Mouse (Mus musculus) forebrain, embryonic 13.5 days (tissue): ENCODE measurements around the gene Prkce. TPM values are rescaled to one million over a fixed set of nuclear protein-coding genes. Genes with fewer than 3 reads are reported as not detected.
A peak's percentile ranks its signal among the peaks of the same experiment; 100 is the strongest.

Source experiments
- ATAC-seq: fragments of 200-750 bp; cut with Nextera tagmentation; 2 replicates; pipeline ENCODE4 v1.8.0; 2017
- H3K27ac ChIP-seq: fragments of 300-500 bp; sonication (generic); 2 replicates; pipeline ENCODE4 v1.5.1; 2015; ENCODE audit warnings: inconsistent platforms, mild to moderate bottlenecking, moderate library complexity
- H3K27me3 ChIP-seq: fragments of 300-500 bp; sonication (generic); 2 replicates; pipeline ENCODE4 v1.6.1; 2015; ENCODE audit warnings: mild to moderate bottlenecking, inconsistent platforms
- H3K36me3 ChIP-seq: fragments of 300-500 bp; sonication (generic); 2 replicates; pipeline ENCODE4 v1.6.1; 2015; ENCODE audit warnings: mild to moderate bottlenecking, inconsistent platforms; ENCODE audit not compliant: poor library complexity, severe bottlenecking
- H3K4me1 ChIP-seq: fragments of 300-500 bp; sonication (generic); 2 replicates; pipeline ENCODE4 v1.6.1; 2015; ENCODE audit warnings: inconsistent platforms
- H3K4me2 ChIP-seq: fragments of 300-500 bp; sonication (generic); 2 replicates; pipeline ENCODE4 v1.6.1; 2015; ENCODE audit warnings: inconsistent platforms, mild to moderate bottlenecking, moderate library complexity
- H3K4me3 ChIP-seq: fragments of 300-500 bp; sonication (generic); 2 replicates; pipeline ENCODE4 v1.5.1; 2015; ENCODE audit warnings: mild to moderate bottlenecking, inconsistent platforms
- H3K9ac ChIP-seq: fragments of 300-500 bp; sonication (generic); 2 replicates; pipeline ENCODE4 v1.6.1; 2015; ENCODE audit warnings: mild to moderate bottlenecking, inconsistent platforms
- H3K9me3 ChIP-seq: fragments of 300-500 bp; sonication (generic); replicated peaks from 2 replicates; pipeline ENCODE4 v1.6.1; 2016; ENCODE audit warnings: inconsistent platforms
- WGBS: fragments of 180-500 bp; shearing (Covaris S2); methylation state at CpG from one replicate; pipeline ENCODE4 v1.1.7; 2015; 5-methylcytosine and 5-hydroxymethylcytosine counted together
- polyA plus RNA-seq: library from polyadenylated mRNA; unstranded; fragments of >200 nt; fragmentation: Nextera tagmentation; extraction: Ambion mirVana; gene quantifications from 2 replicates; pipeline ENCODE4 v1.2.1, GENCODE M21; 2015

Gene Prkce
- polyA plus RNA-seq, 1 experiment from 2014 or later = 10.9 TPM

DNA sequence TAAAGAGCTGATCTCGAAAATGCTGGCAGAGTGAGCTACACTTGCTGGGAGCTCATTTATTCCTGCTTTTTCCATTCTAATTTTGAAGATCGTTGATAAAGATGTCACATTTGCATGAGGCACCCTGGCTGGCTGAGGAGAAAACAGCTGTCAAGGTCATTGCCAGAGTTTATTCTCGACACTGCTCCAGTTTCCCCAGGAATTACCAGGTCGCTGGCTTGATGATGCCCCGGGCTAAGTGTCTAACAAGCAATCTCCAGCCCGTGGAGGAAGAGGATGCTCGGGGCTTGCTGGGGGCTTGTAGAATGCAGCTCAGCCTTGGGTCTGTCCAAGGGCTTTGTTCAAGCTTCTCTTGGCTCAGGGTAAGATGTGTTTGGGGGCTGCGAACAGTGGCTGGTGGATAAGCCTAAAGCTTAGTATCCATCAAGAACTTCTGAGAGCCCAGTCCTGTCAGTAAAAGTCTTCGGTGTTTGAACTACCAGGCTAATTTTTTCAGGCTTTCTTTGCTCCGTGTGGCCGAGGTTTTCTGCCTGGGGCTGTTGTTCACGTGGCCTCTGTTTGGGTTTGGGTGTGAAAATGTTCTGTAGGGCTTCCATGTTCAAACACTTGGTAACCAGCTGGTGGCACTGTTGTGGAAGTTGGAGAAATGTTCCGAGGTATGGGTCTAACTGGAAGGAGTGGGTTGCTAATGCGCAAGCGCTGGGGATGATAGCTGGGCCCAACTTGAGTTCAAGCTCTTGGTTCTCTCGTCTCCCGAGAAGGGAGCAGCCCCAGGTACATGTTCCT is 293.3 kb downstream of the Prkce start:
- Histone ChIP-seq H3K4me1 (peaks cover 22% of the 10 kb centered on the region), H3K9me3 (no peaks in the 10 kb centered on the region), H3K9ac (no peak overlapping the region), H3K4me2 (no peak overlapping the region), H3K27me3 (peaks cover 12% of the 10 kb centered on the region), H3K27ac (peak overlapping the region; percentile 21), H3K36me3 (no peaks in the 10 kb centered on the region), H3K4me3 (no peak overlapping the region)
- 70% methylated on average over 17 of the region's 17 CpGs for WGBS
- ATAC-seq = 0 out of 2 replicates have a peak, but pooled peaks have one; percentile 39

DNA sequence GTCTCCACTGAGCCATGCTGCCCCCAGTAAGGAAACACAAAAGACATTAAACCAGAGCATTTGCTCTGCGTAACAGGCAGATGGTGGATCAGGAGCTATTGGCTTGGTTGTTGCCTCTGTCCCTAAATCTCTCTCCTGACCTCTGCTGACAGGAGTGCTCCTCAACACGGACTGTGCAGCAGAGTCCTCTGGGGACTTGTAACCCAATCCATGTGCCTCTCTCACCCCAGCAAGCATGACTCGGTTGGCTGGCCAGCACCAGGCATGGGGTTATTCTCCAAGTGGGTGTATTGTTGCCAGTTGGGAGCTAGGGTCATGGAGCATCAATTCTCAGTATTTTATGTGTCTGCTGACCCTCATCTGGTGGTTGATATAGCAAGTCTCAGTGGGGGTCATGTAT is 295.8 kb downstream of the Prkce start:
- H3K9ac ChIP-seq = no peak overlapping the region
- ATAC-seq = no peak
- H3K27ac ChIP-seq = no peak overlapping the region
- H3K4me3 ChIP-seq = no peak overlapping the region
- H3K4me2 ChIP-seq = no peak overlapping the region
- H3K9me3 ChIP-seq = no peaks in the 10 kb centered on the region
- no peaks in the 10 kb centered on the region for H3K36me3 ChIP-seq
- peaks cover 27% of the 10 kb centered on the region for H3K27me3 ChIP-seq
- peaks cover 36% of the 10 kb centered on the region for H3K4me1 ChIP-seq
- WGBS = 77% methylated on average over 3 of the region's 3 CpGs

DNA sequence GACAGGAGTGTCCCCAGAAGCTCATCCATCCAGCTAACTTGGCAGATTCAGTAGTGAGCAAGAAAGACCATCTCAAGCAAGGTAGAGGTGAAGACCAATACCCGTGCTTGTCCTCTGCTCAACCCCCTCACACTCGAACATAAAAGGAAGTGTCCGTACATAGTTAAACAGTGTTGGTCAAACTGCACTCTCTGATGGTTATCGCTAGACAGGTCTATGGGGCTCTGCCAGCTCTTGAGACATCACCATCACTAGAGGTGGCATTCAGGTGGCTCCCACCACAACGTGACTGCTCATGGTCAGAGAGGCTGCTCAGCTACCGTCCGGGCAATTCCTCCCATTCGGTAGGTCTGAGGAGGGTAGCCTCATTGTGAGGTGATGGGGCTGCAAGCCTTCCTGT is 296.6 kb downstream of the Prkce start:
- H3K27ac ChIP-seq = 0 out of 2 replicates have a peak overlapping the region, but pooled peaks have one; percentile 16
- H3K4me2 ChIP-seq = no peak overlapping the region
- H3K27me3 ChIP-seq = peaks cover 35% of the 10 kb centered on the region
- ATAC-seq = no peak
- H3K9ac ChIP-seq = no peak overlapping the region
- WGBS = 91% methylated on average over 8 of the region's 8 CpGs
- H3K36me3 ChIP-seq = no peaks in the 10 kb centered on the region
- H3K4me3 ChIP-seq = no peak overlapping the region
- peaks cover 42% of the 10 kb centered on the region for H3K4me1 ChIP-seq
- no peaks in the 10 kb centered on the region for H3K9me3 ChIP-seq

DNA sequence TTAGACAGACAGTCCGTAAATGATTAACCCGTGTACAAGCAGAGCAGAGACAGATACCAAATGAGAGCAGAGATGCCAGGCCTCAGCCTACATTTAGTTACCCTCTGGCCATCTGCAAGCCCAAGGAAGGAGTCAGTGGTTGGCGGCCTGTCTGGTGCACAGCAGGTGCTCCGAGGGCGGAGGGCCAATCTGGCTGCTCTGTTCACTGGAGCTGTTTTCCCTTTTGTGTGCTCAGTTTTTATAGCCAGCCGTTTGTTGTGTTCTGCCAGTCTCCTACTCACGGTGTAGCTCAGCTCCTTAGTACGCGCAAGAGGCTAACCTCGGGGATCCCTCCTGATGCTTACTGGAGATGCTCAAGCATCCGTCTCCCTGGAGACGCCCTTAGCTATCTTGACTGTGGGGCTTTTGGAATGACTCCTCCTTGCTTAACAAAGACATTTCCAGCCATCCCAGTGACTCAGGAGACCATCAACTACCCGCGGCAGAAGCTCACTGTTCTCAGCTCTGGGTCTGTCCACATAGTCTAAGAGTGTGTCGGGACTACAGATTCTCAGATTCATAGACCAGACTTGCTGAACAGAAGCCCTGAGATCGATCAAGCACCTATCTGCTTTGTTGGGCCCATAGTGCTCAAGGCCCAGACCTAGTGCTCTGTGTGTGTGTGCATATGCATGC is 297.2 kb downstream of the Prkce start:
- ATAC-seq = peak; percentile 36; the same call in 1 of the 2 replicates

DNA sequence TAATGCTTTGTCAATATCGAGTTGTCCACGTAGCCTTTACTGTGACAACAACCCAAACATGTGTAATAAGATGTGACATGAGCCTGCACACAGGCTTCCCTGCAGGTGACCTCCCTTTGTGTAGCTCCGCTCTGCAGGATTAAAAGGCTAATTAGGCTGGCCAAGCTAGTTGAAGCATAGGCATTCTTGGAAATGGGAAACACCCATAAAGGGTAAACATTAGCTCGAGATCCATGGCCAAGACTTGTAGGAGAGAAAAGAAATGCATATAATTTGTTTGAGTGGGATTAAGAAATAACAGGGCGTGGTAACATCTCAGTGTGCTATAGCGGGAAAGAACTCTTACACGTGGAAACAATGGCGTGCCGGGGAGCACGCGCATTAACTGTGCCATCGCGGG is 298.3 kb downstream of the Prkce start:
- Histone ChIP-seq H3K4me1 (peaks cover 41% of the 10 kb centered on the region), H3K9ac (no peak overlapping the region), H3K4me3 (no peak overlapping the region), H3K4me2 (peak overlapping the region; percentile 37), H3K36me3 (no peaks in the 10 kb centered on the region), H3K27me3 (peaks cover 38% of the 10 kb centered on the region), H3K27ac (no peak overlapping the region), H3K9me3 (no peaks in the 10 kb centered on the region)
- ATAC-seq = peak; percentile 22; the same call in 1 of the 2 replicates
- 2% methylated on average over 13 of the region's 13 CpGs for WGBS

More for the DNA sequence above, 297.2 kb downstream of the Prkce start:
- H3K36me3 ChIP-seq = no peaks in the 10 kb centered on the region
- H3K27me3 ChIP-seq = peaks cover 36% of the 10 kb centered on the region
- no peaks in the 10 kb centered on the region for H3K9me3 ChIP-seq
- WGBS = 44% methylated on average over 16 of the region's 16 CpGs
- peak overlapping the region; percentile 16; the same call in 1 of the 2 replicates for H3K27ac ChIP-seq
- H3K4me1 ChIP-seq = peaks cover 47% of the 10 kb centered on the region
- H3K4me3 ChIP-seq = no peak overlapping the region
- H3K4me2 ChIP-seq = no peak overlapping the region
- no peak overlapping the region for H3K9ac ChIP-seq

DNA sequence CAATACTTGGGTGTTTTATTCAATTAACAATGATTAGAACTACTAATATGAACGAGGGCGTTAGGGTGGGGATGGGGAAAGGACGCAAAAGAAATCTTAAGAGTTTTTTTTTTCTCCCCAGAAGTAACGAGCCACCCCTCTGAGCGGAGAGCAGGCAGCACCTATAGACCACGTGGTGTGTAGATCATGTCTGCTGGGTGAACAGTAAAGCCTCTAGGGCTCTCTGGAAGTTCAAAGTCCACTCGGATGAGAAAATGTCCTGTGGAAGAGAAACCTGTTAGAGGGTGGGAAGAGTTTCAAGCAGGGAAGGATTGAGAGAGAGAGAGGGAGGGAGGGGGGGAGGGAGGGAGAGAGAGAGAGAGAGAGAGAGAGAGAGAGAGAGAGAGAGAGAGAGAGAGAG is 298.8 kb downstream of the Prkce start:
- WGBS = 7% methylated on average over 7 of the region's 7 CpGs
- H3K4me3 ChIP-seq = no peak overlapping the region
- ATAC-seq = no peak
- no peaks in the 10 kb centered on the region for H3K9me3 ChIP-seq
- no peaks in the 10 kb centered on the region for H3K36me3 ChIP-seq
- H3K9ac ChIP-seq = no peak overlapping the region
- peaks cover 40% of the 10 kb centered on the region for H3K4me1 ChIP-seq
- peaks cover 40% of the 10 kb centered on the region for H3K27me3 ChIP-seq
- peak overlapping the region; percentile 37 for H3K4me2 ChIP-seq
- H3K27ac ChIP-seq = no peak overlapping the region

DNA sequence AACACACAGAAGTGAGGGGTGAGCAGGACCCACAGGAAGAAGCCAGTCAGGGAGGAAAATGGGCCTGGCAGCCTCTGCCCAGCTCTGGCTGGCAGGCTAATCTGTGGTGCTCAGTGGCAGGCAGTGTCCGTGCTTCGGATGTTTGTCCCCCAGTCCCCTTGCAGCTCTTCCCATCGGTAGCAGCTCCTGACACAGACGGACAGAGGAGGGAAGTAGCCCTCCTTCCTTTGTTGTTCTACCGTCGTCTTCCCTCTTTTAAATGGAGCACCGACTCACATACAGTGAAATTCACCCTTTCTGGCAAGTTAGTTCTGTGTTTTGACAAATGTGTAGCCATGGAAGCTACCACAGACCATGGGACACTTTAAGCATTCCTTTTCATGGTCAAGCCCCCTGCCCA is 299.3 kb downstream of the Prkce start:
- Histone ChIP-seq H3K9me3 (no peaks in the 10 kb centered on the region), H3K4me2 (peak overlapping the region; percentile 20; the same call in 1 of the 2 replicates), H3K9ac (no peak overlapping the region), H3K4me1 (peaks cover 40% of the 10 kb centered on the region), H3K27me3 (peaks cover 43% of the 10 kb centered on the region), H3K4me3 (no peak overlapping the region), H3K36me3 (no peaks in the 10 kb centered on the region), H3K27ac (no peak overlapping the region)
- ATAC-seq = no peak
- WGBS = 24% methylated on average over 7 of the region's 7 CpGs

DNA sequence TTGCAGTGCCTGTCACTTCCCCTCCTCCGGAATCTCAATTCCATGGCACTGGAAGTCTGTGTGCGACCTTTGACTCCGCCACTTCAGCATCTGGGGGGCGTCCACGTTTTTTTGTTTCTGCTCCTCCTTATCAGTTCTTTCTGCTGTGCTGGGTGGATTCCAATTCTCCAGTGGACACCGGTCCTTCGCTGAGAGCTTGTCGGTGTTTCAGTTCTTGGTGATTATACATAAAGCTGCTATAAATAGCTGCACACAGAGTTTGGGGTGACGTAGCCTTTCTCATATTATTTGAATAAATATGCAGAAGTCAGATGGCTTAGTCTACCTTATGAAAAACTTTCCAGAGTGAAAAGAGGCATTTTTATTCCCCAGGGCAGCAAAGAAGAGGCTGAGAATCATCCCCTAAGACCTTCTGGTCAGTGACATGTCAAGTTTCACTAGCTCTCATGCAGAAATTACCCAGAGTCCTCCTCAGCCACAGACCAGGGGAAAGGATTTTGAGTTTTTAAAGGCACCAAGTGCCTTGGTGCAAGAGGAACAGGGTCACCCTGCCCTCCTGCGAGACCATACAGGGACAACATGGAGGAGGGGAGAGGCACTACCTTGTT is 299.8 kb downstream of the Prkce start:
- Histone ChIP-seq H3K4me1 (peaks cover 40% of the 10 kb centered on the region), H3K9ac (no peak overlapping the region), H3K4me2 (no peak overlapping the region), H3K36me3 (no peaks in the 10 kb centered on the region), H3K27ac (no peak overlapping the region), H3K4me3 (no peak overlapping the region), H3K27me3 (peaks cover 43% of the 10 kb centered on the region), H3K9me3 (no peaks in the 10 kb centered on the region)
- WGBS = 56% methylated on average over 10 of the region's 10 CpGs
- no peak for ATAC-seq

DNA sequence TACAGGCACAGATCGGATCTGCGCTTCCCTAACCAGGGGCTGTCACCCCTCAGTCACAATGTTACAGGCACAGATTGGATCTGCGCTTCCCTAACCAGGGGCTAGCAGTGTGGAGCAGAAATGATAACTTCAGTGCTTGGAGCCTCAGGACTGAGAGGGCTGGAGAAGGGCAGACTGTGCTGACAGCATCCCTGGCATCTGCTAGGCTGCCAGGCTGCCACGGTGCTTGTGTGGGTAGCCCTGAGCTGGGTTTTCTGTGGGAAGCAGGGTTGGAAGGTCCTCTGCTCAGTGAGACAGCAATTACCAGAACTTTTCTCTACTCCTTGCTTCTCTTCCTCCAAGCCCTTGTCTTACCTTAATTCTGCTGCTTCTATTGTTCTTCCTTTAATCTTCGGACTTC is 300.4 kb downstream of the Prkce start:
- H3K27ac ChIP-seq = no peak overlapping the region
- H3K27me3 ChIP-seq = peaks cover 43% of the 10 kb centered on the region
- H3K4me2 ChIP-seq = no peak overlapping the region
- no peak overlapping the region for H3K9ac ChIP-seq
- 54% methylated on average over 5 of the region's 5 CpGs for WGBS
- ATAC-seq = no peak
- peaks cover 40% of the 10 kb centered on the region for H3K4me1 ChIP-seq
- H3K9me3 ChIP-seq = no peaks in the 10 kb centered on the region
- no peaks in the 10 kb centered on the region for H3K36me3 ChIP-seq
- H3K4me3 ChIP-seq = no peak overlapping the region

DNA sequence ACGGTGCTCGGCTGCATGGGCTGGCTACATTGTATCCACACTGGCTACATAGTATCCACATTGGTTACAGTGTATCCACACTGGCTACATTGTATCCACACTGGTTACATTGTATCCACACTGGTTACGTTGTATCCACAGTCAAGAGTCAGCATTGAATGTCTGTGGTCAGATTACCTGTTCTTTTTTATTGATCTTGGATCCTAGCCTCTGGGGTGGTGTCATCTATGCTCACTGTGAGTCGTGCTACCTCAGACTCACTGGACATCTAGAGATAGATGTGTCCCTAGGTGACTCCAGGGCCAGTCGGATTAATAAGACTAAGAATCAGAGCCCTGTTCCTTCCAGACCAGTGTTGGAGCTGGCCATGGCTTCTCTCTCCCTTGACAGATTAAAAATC is 302.6 kb downstream of the Prkce start:
- Histone ChIP-seq H3K4me2 (no peak overlapping the region), H3K27me3 (peaks cover 31% of the 10 kb centered on the region), H3K4me1 (peaks cover 32% of the 10 kb centered on the region), H3K27ac (no peak overlapping the region), H3K9me3 (no peaks in the 10 kb centered on the region), H3K9ac (no peak overlapping the region), H3K4me3 (no peak overlapping the region), H3K36me3 (no peaks in the 10 kb centered on the region)
- WGBS = 87% methylated on average over 5 of the region's 5 CpGs
- no peak for ATAC-seq

DNA sequence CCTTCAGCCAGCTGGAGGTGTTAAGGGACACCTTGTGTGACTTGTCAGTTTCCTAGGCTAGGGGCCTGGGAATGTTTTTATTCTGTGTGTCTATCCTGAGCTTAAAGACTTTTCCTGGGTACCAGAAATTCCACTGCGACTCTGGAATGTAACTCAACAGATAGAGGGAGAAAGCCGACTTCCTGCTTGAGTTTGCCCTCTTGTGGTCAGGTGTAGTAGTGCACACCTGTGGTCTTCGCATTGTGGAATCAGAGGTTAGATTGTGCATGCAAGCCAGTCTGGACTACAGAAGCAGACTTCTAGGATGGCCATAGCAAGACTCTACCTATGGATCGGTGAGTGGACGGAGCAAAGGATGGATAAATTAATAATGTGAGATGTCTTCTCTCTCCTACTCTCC is 304.1 kb downstream of the Prkce start:
- H3K9ac ChIP-seq = no peak overlapping the region
- H3K9me3 ChIP-seq = no peaks in the 10 kb centered on the region
- H3K27me3 ChIP-seq = peaks cover 31% of the 10 kb centered on the region
- 49% methylated on average over 5 of the region's 5 CpGs for WGBS
- H3K36me3 ChIP-seq = no peaks in the 10 kb centered on the region
- no peak for ATAC-seq
- H3K4me2 ChIP-seq = no peak overlapping the region
- peaks cover 18% of the 10 kb centered on the region for H3K4me1 ChIP-seq
- no peak overlapping the region for H3K4me3 ChIP-seq
- H3K27ac ChIP-seq = no peak overlapping the region

DNA sequence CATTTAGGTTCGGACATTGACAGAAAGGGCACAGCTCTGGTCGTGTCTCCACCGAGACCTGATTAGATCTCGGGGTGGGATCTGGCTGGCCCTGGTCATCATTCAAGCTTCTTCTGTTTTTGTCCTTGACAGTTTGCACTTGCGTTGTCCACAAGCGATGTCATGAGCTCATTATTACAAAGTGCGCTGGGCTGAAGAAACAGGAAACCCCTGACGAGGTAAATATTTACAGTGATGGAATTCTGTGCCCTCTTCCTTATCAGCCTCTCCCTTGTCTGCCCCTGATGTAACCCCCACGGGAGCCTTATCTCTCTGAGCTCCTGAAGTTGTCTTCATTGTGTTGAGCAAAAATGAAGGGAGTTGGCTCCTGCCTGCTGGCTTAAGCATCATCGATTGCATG is 309.1 kb downstream of the Prkce start:
- 0 out of 2 replicates have a peak, but pooled peaks cover under 1% of the 10 kb centered on the region for H3K27me3 ChIP-seq
- no peak overlapping the region for H3K4me2 ChIP-seq
- no peaks in the 10 kb centered on the region for H3K9me3 ChIP-seq
- no peak overlapping the region for H3K4me3 ChIP-seq
- H3K27ac ChIP-seq = no peak overlapping the region
- no peak for ATAC-seq
- WGBS = 92% methylated on average over 10 of the region's 10 CpGs
- H3K9ac ChIP-seq = no peak overlapping the region
- no peaks in the 10 kb centered on the region for H3K4me1 ChIP-seq
- H3K36me3 ChIP-seq = no peaks in the 10 kb centered on the region
